Mouse (Mus musculus) intestine, postnatal 0 days (tissue): ENCODE measurements around the gene Ascc2. TPM values are rescaled to one million over a fixed set of nuclear protein-coding genes. Genes with fewer than 3 reads are reported as not detected.

Source experiments
- ATAC-seq: fragments of 200-750 bp; cut with Nextera tagmentation; 2 replicates; pipeline ENCODE4 v1.8.0; 2017; ENCODE audit warnings: mild to moderate bottlenecking, moderate TSS enrichment, moderate library complexity
- H3K27ac ChIP-seq: fragments of 300-500 bp; sonication (generic); 2 replicates; pipeline ENCODE4 v1.5.1; 2014; ENCODE audit warnings: mild to moderate bottlenecking, low read depth, low read length, moderate library complexity
- H3K27me3 ChIP-seq: fragments of 300-500 bp; sonication (generic); replicated peaks from 2 replicates; pipeline ENCODE4 v1.6.1; 2014; ENCODE audit warnings: low read length, mixed read lengths; ENCODE audit not compliant: control insufficient read depth, insufficient read depth
- H3K36me3 ChIP-seq: fragments of 300-500 bp; sonication (generic); 2 replicates; pipeline ENCODE4 v1.6.1; 2014; ENCODE audit warnings: mild to moderate bottlenecking, moderate library complexity; ENCODE audit not compliant: control insufficient read depth, insufficient read depth
- H3K4me1 ChIP-seq: fragments of 300-500 bp; sonication (generic); replicated peaks from 2 replicates; pipeline ENCODE4 v1.6.1; 2014; ENCODE audit warnings: antibody characterized with exemption, low read length, mixed read lengths; ENCODE audit not compliant: control insufficient read depth, insufficient read depth
- H3K4me2 ChIP-seq: fragments of 300-500 bp; sonication (generic); replicated peaks from 2 replicates; pipeline ENCODE4 v1.6.1; 2014; ENCODE audit warnings: low read depth, mild to moderate bottlenecking, moderate library complexity
- H3K4me3 ChIP-seq: fragments of 300-500 bp; sonication (generic); 2 replicates; pipeline ENCODE4 v1.5.1; 2014; ENCODE audit warnings: low read depth, low read length
- H3K9ac ChIP-seq: fragments of 300-500 bp; sonication (generic); 2 replicates; pipeline ENCODE4 v1.6.1; 2014; ENCODE audit warnings: mild to moderate bottlenecking, low read depth, low read length
- H3K9me3 ChIP-seq: fragments of 300-500 bp; sonication (generic); 2 replicates; pipeline ENCODE4 v1.6.1; 2016; ENCODE audit warnings: mixed run types; ENCODE audit not compliant: control insufficient read depth
- CTCF ChIP-seq: sonication (generic); IDR thresholded peaks from 2 replicates; pipeline ENCODE4 v1.5.1; 2016; ENCODE audit warnings: low read depth, mild to moderate bottlenecking, control low read depth, antibody characterized with exemption, moderate library complexity
- WGBS: fragments of 180-500 bp; shearing (Covaris S2); extraction: QIAGEN DNeasy Blood & Tissue Kit; methylation state at CpG from one replicate; pipeline ENCODE4 v1.1.7; 2014; 5-methylcytosine and 5-hydroxymethylcytosine counted together
- polyA plus RNA-seq: library from polyadenylated mRNA; unstranded; fragments of >200 nt; fragmentation: Nextera tagmentation; extraction: Ambion mirVana; gene quantifications from 2 replicates; pipeline ENCODE4 v1.2.1, GENCODE M21; 2015

Gene Ascc2
- polyA plus RNA-seq, 1 experiment from 2014 or later: 17.1 TPM

DNA sequence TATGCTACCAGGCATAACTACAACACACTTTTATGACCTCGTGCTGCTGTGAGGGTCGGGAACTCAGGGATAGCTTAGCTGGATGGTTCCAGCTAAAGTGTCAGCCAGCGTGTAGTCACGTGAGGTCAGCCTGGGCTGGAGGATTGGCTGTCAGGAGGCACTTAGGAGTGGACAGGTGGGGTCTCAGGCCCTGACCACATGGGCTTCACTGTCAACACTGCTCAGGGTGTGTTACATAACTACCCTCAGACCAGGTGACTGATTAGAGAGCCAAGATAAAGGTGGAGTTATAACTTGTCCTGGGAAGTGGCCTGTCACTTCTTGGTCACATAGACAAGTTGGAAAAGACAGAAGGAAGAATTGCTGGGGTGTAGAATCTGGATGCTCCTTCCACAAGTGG, 78.0 kb downstream of the Ascc2 start:
- no peaks in the 10 kb centered on the region for H3K4me1 ChIP-seq
- no peak overlapping the region for H3K4me3 ChIP-seq
- no peak for TF ChIP-seq CTCF
- H3K27me3 ChIP-seq: no peaks in the 10 kb centered on the region
- no peak overlapping the region for H3K27ac ChIP-seq
- no peaks in the 10 kb centered on the region for H3K36me3 ChIP-seq
- no peaks in the 10 kb centered on the region for H3K9me3 ChIP-seq
- H3K9ac ChIP-seq: no peak overlapping the region
- no peak for ATAC-seq
- WGBS: 53% methylated on average over 4 of the region's 4 CpGs
- H3K4me2 ChIP-seq: no peak overlapping the region

DNA sequence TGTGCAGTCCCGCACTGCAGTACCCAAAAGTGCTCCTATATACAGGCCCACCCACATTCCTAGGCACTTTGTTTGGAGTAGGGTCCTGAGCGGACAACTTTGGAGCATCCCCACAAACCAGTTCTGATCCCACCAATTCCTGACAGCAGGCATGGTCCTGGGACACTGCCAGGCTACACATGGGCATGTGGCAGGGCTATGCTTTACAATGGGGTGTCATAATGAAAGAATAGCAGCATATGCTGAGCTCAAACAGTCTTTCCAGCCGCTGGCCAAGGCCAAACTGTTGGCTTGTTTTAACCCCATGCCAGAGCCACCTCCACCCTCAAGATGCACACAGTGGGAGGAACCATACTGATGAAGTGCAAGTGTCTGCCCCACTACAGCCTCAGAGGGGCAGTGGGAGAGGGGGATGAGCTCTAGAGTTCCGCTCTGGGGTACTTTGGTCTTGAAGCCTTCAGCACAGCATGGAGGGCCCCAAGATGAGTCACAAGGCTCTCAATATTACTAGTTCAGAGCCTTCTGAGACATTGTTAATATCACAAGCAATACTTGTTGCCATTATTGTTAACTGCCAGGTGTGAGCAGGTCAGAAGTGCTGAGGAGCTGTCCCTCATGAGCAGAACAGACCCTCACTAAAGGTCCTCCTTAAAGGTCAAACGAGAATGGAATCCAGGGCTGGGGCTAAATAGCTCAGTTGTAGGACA, 79.1 kb downstream of the Ascc2 start:
- Histone ChIP-seq H3K36me3 (no peaks in the 10 kb centered on the region), H3K27me3 (no peaks in the 10 kb centered on the region), H3K4me2 (no peak overlapping the region), H3K9ac (no peak overlapping the region), H3K27ac (no peak overlapping the region), H3K4me3 (no peak overlapping the region), H3K9me3 (no peaks in the 10 kb centered on the region), H3K4me1 (no peaks in the 10 kb centered on the region)
- WGBS: 80% methylated on average over 5 of the region's 5 CpGs
- no peak for TF ChIP-seq CTCF
- ATAC-seq: no peak

DNA sequence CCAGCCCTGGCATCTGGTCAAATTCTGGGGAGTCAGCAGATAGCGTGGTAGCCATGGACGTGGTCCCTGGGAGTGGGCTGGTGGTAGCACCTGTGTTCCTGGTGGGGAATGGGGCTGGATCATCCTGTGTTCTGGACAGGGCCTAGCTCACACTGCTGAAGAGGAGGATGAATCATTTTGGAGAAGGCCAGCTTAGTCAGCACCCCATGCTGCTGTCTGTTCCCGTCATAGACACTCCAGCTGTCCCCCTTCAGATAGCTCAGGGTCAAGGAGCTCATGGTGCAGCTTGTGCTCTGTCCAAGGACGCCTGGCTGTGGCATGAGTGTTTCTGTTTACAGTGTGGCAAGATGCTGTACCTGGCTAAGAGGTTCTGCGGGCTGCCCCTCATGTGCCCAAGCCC, 81.0 kb downstream of the Ascc2 start:
- 0 out of 2 replicates have a peak, but pooled peaks cover 5% of the 10 kb centered on the region for H3K36me3 ChIP-seq
- no peaks in the 10 kb centered on the region for H3K4me1 ChIP-seq
- no peaks in the 10 kb centered on the region for H3K9me3 ChIP-seq
- no peak overlapping the region for H3K9ac ChIP-seq
- H3K27me3 ChIP-seq: no peaks in the 10 kb centered on the region
- no peak overlapping the region for H3K4me2 ChIP-seq
- H3K4me3 ChIP-seq: no peak overlapping the region
- 84% methylated on average over 5 of the region's 5 CpGs for WGBS
- TF ChIP-seq CTCF: no peak
- H3K27ac ChIP-seq: no peak overlapping the region
- ATAC-seq: no peak

DNA sequence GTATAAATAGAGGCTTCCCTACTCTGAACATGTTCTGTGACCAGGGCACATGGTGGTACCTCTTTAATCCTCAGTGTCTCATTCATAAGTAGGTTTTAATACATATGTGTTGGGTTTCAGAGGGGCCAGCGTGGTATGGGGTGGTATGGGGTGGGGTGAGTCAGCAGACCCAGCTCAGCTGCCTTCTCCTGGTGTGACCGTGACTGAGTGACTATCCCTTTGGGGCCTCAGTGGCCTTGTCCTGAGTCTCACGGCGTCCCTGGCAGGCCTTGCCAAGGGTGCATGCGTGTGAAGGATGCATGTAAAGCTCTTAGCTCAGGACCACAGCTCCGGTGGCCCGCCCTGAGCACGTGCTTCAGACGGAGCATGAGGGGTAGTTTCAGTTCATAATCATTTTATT, 82.4 kb downstream of the Ascc2 start:
- Histone ChIP-seq H3K4me2 (no peak overlapping the region), H3K36me3 (peaks cover 15% of the 10 kb centered on the region; the same call in 1 of the 2 replicates), H3K9ac (no peak overlapping the region), H3K4me1 (no peaks in the 10 kb centered on the region), H3K9me3 (no peaks in the 10 kb centered on the region), H3K27me3 (no peaks in the 10 kb centered on the region), H3K4me3 (no peak overlapping the region), H3K27ac (no peak overlapping the region)
- no peak for ATAC-seq
- TF ChIP-seq CTCF: no peak
- WGBS: 87% methylated on average over 9 of the region's 9 CpGs

DNA sequence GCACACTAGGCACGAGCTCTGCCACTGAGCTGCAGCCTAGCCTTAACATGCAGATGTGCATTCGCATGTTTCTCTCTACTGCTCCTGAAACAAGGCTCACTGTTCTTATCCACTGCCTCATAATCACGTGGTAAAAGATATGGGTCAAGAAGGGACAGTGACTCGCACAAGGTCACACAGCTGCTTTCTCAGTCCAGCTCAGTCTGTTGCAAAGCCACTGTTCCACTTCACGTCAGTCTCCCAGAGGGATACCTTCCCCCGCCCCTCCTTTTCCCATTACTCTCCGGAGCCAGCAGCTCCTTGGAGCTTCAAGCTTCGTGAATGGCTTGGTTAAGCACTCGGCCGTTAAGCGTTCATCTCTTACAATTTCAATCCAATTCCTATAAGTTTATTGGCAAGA, 82.8 kb downstream of the Ascc2 start:
- no peak overlapping the region for H3K27ac ChIP-seq
- H3K9ac ChIP-seq: no peak overlapping the region
- no peak overlapping the region for H3K4me3 ChIP-seq
- ATAC-seq: no peak
- no peaks in the 10 kb centered on the region for H3K27me3 ChIP-seq
- 70% methylated on average over 11 of the region's 11 CpGs for WGBS
- TF ChIP-seq CTCF: no peak
- peaks cover 15% of the 10 kb centered on the region; the same call in 1 of the 2 replicates for H3K36me3 ChIP-seq
- H3K9me3 ChIP-seq: no peaks in the 10 kb centered on the region
- H3K4me1 ChIP-seq: no peaks in the 10 kb centered on the region
- H3K4me2 ChIP-seq: no peak overlapping the region

DNA sequence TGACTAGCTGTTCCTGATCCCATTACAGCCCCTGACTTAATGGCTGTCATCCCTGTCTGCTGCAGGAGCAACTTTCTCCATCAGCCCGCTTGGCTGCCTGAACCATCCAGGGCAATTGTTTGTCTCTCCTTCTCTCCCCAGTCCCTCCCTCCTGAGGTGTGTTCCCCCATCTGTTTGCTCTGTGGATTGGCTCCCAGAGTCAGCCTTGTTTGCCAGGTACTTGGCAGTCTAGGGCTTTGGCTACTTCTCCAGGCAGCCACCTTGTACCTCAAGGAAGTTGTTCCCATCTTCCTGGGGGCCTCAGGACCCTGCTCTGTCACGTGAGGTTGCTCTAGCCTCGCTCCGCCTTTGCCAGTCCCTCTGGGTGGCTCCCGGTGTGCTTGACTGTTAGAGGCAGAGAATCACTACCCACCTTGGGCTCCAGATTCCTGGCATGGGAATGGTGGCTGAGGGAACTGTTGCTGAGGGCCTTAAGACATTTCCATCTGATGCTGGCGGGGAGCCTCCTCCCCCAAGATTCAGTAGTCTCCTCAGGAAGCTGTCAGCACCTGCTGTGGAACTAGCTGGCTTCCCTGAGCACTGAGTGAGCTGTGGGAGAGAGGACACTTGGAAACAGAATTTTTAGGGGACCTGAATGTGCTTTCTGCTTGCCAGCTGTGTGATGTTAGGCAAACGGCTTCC, 83.5 kb downstream of the Ascc2 start:
- WGBS: 42% methylated on average over 7 of the region's 7 CpGs
- H3K27ac ChIP-seq: no peak overlapping the region
- H3K36me3 ChIP-seq: peaks cover 15% of the 10 kb centered on the region; the same call in 1 of the 2 replicates
- no peak overlapping the region for H3K4me3 ChIP-seq
- no peak overlapping the region for H3K9ac ChIP-seq
- TF ChIP-seq CTCF: no peak
- no peak overlapping the region for H3K4me2 ChIP-seq
- no peak for ATAC-seq
- no peaks in the 10 kb centered on the region for H3K4me1 ChIP-seq
- H3K27me3 ChIP-seq: no peaks in the 10 kb centered on the region
- H3K9me3 ChIP-seq: no peaks in the 10 kb centered on the region
